Mouse (Mus musculus): ENCODE results near the gene Polr1c.

The Polr1c gene

GRCm38 (mm10) chr17:46265918-46266618, 18.2 kb upstream of the Polr1c start:
- DNase-seq (ENCODE audit: low read depth, low spot score) = peak; percentile 36

DNA sequence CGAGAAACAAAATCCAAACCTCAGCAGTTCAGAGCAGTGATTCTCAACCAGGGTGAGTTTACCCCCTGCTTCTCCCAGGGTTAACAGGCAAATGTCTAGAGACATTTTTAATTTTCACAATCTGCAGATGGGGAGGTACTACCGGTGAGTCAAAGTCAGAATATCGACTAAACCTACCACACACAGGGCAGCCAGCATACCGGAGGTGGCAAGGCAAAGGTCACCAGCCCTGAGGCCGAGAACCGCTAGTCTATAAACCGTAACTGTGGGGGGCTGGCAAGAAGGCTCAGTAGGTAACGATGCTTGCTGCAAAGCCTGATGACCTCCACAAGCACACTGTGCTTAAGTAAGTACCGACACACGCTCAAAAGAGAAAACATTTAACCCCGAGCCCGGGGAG, 17.6 kb upstream of the Polr1c start:
- no peak for DNase-seq (ENCODE audit: low read depth, low spot score)

DNA sequence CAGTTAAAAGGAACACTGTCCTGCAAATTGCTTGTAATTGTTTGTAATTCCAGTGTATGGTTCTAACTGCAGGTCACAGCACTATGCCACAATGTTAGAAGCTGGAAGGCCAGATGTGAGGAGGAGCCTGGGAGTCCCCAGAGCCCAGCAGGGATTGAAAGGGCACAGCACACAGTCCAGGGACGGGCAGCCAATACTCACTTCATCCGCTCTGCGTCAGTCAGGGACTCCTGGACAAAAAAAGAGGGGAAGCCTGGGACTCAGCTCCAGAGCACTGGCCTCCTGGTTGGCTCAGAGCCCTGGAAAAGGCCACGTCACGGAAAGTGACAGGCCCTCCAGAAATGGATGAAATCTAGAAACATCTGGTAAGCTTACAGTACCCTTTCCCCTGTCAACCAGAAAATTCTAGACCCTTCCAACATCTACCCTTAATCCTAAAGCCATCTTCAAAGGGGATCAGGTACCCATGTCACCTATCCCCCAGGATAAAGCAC, 14.4 kb upstream of the Polr1c start:
- DNase-seq (ENCODE audit: low read depth, low spot score) = no peak

DNA sequence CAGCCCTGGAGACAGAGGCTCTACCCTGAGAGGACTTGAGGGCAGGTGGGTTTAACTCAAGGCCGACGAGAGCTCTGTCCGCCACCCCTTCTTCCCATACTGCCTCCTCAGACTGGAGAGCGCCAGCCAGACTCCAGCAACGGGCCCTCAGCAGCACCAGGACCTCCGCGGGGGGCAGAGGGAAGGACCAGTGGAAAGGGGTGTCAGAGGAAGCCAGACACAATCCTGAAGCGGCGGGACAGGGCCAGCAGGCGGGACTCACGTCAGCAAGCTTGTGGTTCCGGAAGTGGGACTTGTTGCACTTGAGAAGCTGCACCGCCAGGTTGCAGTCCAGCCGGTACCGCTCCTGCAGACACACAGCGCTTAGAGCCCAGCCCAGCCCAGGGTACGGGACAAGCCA, 11.8 kb upstream of the Polr1c start:
- DNase-seq (ENCODE audit: low read depth, low spot score) = no peak

DNA sequence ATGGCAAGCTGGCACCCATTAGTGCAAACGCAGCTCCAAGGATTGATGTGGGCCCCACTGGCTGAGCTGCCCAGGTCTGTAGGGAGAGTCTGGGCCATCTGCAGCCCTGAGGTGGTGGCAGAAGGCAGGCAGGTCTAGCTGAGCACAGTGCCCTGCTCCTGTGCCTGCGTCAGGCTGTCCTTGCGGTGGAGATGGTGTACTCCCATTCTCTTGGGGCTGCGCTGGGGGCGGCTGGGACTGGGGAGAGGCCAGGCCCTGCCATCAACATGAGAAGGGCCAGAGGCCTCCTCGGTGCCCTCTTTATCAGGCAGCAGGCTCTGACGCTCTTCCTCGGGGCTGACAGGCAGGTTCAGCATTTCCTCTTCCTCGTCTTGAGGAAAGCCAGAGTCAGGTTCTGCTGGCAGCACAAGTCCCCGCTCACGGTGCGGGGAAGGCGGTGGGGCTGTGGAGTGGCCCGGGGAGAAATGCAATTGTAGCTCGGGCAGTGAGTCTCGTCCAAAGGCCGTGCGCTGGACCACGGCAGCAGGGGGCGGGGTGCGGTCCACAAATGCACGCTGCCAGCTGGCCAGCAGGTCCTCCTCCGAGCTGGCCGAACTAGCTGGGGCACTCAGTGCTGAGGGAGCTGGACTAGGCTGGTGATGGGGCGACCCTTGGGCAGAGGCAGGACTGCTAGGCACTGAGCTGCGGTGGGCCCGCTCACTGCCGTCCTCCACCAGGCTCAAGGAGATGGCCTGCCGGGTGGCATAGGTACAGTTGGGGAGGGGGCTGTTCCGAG, 10.6 kb upstream of the Polr1c start:
- no peak for DNase-seq (ENCODE audit: low read depth, low spot score)

DNA sequence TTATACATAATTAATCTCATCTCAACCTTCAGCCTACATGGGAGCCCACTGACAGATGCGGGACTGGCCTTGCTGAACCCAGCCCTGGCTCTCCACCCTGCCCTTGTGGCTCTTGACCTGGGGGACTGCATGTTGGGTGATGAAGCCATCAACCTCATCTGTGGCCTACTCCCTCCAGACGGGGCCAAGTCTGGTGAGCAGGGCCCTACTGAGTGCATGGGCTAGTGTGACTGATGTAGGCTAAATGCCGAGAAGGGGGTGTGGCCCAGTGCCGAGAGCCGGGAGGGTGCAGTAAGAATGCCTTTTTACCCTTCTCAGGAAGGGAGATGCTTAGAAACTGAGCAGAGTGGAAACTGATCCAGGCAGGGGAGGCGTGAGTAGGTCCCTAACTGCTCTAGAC, 7.3 kb upstream of the Polr1c start:
- no peak for DNase-seq (ENCODE audit: low read depth, low spot score)

DNA sequence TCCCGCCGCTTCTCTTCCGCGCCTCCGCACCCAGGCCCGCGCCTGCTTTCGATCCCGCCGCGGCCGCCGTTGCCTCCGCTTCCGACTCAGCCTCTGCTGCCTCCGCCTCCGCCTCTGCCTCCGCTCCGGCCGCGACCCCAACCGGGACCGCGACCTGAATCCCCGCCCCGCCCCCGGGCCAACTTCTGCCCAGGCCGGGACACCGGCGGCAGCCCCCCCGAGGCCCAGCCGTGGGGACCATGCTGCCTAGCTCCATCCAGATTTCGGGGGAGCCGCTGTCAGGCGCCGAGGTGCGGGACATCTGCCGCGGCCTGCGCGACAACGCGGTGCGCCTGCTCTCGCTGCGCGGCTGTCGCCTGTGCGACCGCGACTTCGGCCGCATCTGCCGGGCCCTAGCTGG, 6.3 kb upstream of the Polr1c start:
- DNase-seq (ENCODE audit: low read depth, low spot score) = no peak

DNA sequence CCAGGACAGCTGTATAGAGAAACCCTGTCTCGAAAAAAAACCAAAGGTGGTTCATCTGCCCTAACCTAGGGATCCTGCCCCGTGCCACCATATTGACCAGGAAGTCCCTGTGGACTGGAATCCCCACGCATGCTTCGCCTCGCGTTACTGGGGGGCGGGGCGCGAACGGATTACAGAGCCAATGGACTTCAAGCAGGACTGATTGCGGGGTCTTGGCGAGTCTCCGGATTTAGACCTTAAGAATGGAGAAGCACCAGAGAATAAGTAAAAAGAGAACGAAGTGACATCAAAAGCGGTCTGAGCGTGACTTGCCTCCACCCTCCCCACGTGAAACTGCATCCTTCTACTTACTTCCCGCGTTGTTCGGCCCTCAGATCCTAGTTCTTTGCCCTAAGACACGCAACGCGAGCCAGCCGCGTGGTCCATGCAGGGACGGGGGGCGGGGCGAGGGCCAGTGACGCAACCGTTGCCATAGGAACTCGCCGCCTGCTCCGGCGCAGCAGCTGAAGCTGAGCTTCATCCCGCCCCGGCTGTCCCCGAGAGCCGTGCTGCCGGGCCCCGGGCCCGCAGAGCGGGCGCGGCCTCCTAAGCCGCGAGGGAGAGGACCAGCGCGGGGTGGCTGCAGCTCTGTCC, 5.7 kb upstream of the Polr1c start, which contains the start of gene Lrrc73:
Lrrc73 (plus strand) TSS at position 80 of the 633 bp plus-strand sequence.
- peak; percentile 74 for DNase-seq (ENCODE audit: low read depth, low spot score)

GRCm38 (mm10) chr17:46252571-46253451, 5.0 kb upstream of the Polr1c start:
- DNase-seq (ENCODE audit: low read depth, low spot score) = no peak

GRCm38 (mm10) chr17:46251174-46251573, 3.3 kb upstream of the Polr1c start:
- no peak for DNase-seq (ENCODE audit: low read depth, low spot score)

- no peak for DNase-seq (ENCODE audit: low read depth, low spot score)
These were observed 302 bp upstream of the Polr1c start for GRCm38 (mm10) chr17:46248189-46248522.

DNA sequence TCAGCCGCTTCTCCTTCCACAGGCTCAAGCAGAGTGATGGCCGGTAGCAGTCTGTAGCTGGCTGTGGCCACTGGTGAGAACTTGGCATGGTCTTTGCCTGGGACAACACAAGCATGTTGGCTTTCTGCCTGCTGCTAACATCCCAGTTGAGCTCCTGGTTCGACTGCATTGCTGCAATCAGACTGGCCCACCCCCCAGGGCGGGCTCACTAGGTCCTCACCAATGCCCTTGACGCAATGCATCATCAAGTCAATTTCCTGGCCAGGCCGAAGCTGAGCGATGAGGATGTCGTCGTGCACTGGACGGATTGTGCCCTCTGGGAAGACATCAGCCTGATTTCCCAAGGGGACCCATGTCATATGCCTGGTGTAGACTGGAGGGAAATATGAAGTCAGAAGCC, 3.3 kb downstream of the Polr1c start:
- no peak for DNase-seq (ENCODE audit: low read depth, low spot score)

- DNase-seq (ENCODE audit: low read depth, low spot score) = no peak
These were observed 4.2 kb downstream of the Polr1c start for GRCm38 (mm10) chr17:46243624-46244023.

- no peak for DNase-seq (ENCODE audit: low read depth, low spot score)
These were observed 4.9 kb downstream of the Polr1c start for GRCm38 (mm10) chr17:46242993-46243392.

DNA sequence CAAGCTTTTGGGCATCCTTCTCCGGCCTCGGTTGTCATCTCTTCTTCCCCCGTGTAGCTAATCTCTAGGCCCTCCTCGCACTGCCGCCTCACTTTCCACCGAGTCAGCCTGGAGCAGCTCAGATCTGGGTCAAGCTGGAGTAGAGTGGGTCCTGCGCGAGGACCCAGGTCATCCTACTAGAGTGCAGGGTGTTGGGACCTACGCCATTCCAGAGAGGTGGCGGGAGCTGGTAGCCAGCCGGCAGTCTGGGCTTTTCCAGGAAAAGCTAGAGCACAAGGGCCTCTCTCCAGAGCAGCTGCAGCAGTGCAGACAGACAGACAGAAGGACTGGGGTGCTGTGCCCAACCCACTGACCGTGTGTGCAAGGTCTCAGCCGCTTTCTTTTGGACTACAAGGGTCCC, 5.6 kb downstream of the Polr1c start:
- no peak for DNase-seq (ENCODE audit: low read depth, low spot score)

GRCm38 (mm10) chr17:46241471-46241870, 6.4 kb downstream of the Polr1c start:
- DNase-seq (ENCODE audit: low read depth, low spot score) = no peak

GRCm38 (mm10) chr17:46239516-46240114, 8.2 kb downstream of the Polr1c start:
- DNase-seq (ENCODE audit: low read depth, low spot score) = no peak

DNA sequence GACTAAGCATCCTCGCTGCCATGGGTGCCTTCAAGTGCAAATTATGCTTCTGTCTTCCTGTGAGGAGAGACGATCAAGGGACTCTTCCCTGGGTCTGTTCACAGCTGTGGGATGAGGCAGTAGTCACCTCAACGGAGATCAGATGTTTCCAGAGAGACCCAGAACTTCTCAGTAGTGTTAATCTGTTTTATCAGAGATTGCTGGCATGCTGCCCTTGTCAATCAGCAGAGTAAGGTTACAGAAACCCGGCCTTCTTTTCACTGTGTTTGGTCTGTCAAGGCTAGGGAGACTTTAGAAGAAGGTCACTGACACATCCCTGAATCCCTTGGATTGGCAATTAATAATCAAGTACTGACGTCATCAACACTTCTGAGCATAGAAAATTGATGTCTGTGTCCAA, 10.4 kb downstream of the Polr1c start:
- no peak for DNase-seq (ENCODE audit: low read depth, low spot score)

- DNase-seq (ENCODE audit: low read depth, low spot score) = no peak
These were observed 10.8 kb downstream of the Polr1c start for GRCm38 (mm10) chr17:46237079-46237478.

GRCm38 (mm10) chr17:46236067-46236466, 11.8 kb downstream of the Polr1c start:
- DNase-seq (ENCODE audit: low read depth, low spot score) = no peak

- no peak for DNase-seq (ENCODE audit: low read depth, low spot score)
These were observed 20.3 kb downstream of the Polr1c start for GRCm38 (mm10) chr17:46227576-46227975.
